Mouse (Mus musculus) cerebellum, postnatal 4 days (tissue): ENCODE measurements around the gene Smc1b.

Source experiments
- DNase-seq, 2 experiments: peaks; one replicate each; pipeline ENCODE4 v3.0.0; 2022; ENCODE audit warnings: low spot score in 2 of 2, mixed read lengths in 1 of 2

The Smc1b gene

DNA sequence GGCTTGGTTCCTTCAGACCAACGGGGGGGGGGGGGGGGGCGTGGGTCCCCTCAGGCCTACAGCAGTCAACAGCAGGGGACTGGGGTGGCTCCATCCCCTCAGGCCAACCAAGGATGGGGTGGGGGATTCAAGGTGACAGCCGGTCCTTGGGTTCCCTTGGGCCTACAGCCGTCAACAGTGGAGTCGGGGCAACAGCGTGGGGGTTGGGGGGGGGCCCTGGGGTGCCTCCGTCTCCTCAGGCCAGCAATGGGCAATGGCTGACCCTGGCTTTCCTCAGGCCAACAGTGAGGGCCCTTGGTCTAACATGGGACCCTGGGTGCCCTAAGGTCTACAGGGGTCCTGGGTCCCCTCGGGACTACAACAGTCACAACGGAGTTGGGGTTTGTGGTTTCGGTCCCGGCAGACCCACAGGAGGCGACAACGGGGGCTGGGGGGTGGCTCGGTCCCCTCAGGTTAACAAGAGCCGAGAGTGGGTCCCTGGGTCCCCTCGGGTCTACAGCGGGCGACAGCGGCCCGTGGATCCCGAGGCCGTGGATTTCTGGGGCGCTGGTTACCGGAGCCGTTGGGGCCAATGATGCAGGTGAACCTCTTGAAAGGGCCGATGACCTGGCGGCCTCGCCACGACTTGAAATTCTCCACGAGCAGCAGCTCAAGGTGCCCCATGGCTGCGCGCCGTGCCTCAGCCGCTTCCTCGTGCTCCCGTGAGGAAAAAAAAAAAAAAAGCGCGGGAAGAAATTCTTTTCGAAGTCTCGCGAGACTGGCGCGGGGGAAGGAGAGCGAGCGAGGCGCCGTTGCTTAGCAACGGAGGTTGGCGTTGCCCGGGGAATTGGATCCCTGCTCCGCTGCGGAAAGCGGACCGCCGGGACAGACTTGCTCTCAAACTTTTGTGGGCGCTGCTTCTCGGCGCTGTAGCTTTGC, at the start of gene Smc1b, which contains the start of gene Ribc2:
Gene Smc1b (minus strand): TSS at position 690 of the 918 bp plus-strand sequence.
Gene Ribc2 (plus strand): TSS at position 804 of the 918 bp plus-strand sequence.
- peak; percentile 37 to 76 for DNase-seq

DNA sequence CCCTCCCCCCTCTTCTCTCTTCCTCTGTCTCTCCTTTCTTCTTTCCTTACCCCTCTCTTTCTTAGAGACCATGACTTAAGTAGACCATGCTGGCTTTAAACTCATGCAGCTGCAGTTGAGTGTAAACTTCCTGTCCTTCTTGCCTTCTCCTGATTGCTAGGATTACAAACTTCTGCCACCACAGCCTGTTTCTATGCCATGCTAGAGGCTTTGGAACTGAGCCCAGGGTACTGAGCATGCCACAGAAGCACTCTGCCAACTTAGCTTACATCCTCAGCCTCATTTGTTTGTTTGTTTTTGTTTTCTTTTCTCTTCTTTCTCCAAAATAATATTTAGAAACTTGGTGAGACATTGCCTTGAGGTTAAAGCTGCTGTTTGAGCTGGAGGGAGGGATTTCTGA, 48.6 kb upstream of the Smc1b start:
- DNase-seq, result no peak

DNA sequence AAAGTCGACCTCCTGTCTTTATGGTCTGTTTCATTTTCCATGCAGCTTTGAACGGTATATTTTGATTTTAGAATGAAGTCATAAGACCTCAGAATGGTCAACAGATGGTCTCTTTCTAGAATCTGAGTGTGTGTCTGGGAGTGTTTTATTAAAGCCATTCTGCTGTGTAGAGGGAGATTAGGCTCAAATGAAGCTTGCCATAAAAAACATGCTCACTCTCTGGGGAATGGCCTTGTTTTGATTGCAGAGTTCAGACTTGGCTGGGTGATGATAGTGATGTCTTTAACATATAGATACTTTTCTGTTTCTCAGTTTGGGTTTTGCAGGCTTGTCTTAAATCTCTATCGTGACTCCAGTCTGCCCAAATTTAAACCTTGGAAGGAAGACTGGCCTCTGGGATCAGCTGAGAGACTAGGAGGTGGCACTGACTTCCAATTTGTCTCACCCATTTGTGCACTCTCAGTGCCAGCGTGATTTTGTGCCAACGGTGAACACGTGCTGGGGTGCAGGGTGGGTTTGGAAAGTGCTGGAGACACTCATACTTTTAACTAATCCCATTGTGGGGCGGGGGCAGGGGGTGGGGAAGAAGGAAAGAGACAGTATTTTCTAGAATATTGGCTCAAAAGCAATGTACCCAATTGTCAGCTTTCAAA, 47.9 kb upstream of the Smc1b start:
- DNase-seq, result peak in 1 of 2 experiments; percentile 16

DNA sequence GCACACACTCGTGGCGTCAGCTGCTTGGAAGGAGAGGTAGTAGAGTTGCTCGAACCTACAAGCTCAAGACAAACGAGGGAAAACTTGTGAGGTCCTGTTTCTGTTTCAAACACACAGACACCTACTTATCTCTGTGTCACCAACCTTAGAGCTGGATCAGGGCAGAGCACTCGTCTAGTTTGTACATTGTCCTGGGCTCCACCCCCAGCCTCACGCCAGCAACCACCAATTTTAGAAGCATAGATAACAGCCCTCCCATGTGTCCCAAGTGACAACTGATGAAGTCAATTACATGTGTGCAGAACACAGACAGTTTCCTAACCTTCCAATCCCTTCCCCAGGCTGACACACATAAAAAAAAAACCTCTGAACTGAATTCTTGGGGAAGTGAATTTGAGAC, 46.4 kb upstream of the Smc1b start:
- no peak for DNase-seq

DNA sequence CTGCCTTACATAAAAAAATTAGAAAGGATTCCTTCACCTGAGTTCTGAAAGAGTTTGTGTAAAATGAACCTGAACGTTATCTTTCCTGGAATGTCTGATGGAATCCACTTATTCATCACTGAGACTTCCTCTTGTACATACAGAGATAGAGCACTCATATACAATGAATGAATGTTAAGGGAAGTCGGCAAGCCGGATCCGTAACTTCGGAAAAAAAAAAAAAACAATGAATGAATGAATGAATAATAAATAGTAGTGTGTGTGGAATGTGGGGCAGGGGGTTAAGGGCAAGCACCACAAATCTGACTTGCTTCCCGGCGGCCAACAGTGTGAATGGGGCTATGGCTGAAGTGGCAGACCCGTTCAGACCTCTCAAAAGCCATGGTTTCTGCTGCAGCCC, 45.8 kb upstream of the Smc1b start:
- DNase-seq, result peak in 1 of 2 experiments; percentile 23

DNA sequence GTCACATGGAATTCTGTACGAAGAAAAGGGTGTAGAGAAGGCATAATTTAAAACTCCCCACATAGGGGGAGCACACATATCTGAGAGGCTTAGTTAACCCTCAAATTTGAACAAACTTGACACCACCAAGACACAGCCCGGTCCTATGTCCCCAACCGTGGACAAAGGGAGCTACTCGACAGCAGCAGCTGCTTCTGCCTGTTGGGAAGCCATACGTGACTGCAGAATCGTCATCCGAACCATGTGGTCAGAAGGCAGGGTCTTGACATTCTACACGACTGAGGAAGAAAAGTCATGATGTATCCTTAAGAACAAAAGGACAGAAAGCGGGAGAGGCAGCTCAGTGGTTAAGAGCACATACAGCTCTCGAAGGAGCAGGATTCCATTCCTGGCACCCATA, 42.3 kb upstream of the Smc1b start:
- no peak for DNase-seq

DNA sequence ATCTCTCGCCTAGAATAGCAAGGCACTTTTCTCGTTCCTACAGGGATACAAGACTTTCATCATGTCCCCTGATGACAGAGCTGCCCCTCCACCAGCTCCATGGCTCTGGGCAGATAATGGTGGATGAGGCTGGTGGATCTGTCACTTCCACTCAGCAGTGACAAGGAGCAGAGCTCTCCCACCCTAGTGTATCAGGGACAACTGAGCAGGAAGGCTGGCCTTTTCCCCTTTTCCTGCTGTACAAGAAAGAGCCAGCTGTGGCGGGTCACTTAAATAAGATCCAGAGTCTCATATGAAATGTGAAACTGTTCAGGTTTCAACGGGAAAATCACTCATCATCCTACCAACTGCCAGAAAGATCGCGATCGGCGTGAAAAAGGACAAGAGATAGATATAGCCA, 41.7 kb upstream of the Smc1b start:
- DNase-seq, result no peak

DNA sequence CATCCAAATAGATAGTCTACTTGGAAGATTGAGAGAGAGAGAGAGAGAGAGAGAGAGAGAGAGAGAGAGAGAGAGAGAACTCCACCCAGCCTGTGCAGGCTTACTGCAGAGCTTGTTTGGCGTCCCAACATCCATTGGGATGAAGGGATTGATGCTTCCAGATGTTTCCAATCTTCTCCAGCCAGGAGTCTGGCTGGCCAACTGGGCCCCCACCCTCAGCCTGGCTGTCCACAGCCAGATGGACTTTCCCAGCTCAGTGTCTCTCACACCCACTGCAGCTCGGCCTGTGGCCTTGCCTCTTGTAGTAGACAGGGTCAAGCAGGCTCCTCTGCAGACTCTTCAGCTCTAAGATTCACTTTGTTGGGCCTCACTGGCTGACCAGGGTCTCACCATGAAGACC, 40.3 kb upstream of the Smc1b start:
- no peak for DNase-seq

DNA sequence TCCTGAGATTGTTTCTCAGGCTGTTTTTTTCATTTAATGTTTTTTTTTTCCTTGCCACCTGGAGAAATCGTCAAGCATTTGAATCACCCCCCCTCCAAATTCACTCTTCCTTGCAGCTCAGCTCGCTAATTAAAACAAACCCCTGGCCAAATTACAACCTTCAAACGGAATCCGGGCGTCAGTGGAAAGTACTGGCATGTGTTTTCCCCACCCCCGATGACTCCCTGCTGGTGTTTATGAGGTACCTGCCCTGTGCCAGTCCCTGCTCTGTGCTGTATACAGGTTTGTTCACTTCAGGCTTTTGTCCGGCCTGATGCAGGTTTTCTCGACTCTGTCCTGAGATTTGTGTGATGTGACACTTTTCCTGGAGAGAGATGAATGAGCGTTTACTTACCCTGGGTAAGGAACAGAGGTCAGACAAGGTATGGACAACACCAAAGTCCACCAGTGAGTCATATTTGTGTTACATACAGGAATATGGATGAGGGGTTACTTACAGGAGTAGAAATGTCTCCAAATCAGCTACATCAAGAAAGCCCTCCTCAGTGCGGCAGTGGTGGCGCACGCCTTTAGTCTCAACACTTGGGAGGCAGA, 35.4 kb upstream of the Smc1b start:
- DNase-seq, result no peak

DNA sequence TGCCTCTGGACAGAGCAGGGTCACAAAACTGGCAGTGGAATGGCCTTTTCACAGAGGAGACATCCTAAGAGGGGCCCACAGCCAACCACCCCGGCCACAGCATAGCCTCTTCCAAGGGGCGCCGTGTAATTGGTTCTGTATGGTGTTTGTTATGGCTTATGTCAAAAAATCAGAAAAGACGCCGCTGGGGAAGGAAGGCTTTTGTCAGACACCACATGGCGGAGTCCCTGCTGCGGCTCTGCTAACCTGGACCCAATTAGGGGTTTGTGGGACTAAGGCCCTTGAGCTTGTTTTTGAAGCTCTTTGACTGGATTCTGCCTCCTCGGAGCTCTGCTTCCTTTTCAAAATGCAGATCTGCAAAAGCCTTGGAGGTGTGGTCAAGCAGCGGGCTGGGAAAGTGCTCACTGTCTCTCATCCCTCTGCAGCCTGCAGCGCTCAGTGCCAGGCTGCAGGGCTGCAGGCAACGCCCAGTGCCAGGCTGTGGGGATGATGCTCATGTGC, 34.7 kb upstream of the Smc1b start:
- DNase-seq, result no peak

DNA sequence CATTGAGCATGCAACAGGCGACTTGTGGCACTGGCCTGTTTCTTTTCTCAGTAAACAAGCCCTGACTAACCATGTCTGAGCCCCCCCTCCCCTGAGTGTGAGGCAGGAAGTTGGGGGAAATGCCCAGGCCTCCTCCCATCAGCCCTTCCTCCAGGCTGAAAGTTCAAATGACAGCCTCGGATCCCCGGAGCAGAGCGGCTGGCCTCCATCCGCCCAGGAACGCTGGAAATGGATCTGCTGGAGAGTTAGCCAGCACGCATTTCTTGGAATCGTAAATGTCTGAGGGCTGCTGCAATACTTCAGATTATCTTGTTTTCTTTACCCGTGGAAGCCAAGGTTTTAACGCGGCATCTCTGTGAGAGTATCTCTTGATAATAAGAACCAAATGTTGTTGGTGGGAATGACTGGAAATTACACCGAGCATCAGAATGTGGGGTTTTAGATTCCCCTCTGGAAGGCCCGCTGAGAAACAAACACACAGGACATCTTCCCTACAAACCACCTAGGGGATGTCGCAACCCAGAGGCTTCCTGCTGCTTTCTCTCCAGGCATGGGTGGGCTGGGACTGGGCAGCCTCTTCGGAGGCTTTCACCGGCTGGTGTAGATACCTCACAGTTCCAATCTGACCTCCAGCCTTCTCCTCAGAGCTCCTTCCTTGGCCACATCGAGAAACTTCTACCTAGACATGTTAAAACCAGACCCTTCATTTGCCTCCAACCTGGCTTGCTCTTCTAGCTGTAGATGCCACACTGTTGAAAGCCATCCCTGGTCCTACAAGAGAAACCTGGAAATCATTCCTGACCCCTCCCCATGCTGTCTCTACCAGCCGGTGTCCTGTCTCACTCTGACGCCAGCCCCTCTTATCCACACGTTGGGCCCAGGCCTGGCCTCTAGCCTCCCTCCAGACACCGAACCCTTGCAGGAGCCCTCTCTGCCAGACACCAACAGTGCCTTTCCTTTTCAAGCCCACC, 31.2 kb upstream of the Smc1b start:
- no peak for DNase-seq

DNA sequence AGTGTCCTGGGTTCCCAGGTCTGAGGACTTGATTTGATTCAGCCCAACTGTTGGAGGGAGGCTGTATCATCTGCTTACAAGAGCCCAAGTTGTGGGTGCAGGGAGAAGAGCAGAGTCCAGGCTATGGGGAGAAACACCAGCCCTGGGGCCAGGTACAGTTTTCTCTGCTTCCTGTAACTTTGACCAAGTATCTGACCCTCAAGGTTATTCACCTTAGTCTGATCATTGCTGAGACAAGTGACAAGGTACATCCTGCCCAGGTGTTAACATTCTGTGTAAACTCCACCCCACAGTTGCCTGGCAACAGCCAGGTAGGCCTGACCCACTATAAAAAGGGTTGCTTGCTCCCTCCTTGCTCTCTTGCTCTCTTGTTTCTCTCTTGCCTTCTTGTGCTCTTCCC, 29.7 kb upstream of the Smc1b start:
- no peak for DNase-seq

DNA sequence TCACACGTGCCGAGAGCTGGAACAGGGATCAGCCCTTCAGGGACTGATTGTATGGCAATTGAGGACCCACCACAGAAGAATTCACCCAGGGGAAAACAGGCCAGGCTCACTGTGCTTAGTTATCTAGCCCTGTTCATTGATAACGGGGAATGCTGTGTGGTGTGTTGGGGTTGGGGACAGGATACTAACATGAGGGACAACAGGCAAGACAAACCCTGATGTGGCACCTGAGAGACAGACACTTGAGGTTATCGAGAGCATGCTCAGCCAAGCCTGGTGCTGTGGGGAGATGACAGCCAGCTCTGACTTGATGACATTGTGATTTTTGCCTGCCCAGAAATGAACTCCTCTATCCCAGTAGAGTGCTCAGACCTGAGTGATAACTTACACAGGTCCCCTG, 24.4 kb upstream of the Smc1b start:
- no peak for DNase-seq

DNA sequence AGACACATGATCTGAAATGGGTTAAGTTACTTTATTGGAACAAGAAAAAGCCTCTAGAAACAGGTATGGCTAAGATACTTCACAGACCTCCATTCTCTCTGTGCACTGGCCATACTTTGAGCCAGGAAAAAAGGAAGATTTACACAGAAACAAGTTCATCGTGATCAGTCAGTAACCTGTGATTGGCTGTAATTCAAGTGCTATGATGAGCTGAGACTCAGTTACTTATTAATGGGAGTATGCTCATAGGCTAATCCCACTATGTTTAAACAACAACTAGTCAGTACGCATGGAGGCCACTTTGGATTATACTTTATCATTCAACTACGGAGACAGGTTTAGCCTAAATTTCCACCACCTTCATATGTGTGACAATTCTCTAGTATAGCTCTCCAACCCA, 22.3 kb upstream of the Smc1b start:
- no peak for DNase-seq

DNA sequence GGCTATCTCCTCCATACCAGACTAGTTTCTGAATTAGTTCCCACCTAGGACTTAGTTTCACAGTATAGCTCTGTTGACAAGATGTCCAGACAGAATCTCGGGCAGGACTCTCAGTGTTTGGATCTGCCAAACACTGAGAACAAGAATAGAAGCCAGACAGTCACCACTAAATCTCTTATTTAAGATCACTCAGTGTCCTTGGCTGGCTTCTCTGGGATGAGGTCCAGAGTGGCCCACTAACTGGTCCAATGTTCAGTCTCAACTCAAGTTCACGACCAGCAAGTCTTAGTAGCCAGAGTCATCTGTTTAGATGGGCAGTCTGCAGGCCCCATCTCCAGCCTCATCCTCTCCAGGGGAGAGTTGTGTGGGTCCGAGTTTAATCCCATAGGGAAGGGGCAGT, 20.8 kb upstream of the Smc1b start:
- no peak for DNase-seq

DNA sequence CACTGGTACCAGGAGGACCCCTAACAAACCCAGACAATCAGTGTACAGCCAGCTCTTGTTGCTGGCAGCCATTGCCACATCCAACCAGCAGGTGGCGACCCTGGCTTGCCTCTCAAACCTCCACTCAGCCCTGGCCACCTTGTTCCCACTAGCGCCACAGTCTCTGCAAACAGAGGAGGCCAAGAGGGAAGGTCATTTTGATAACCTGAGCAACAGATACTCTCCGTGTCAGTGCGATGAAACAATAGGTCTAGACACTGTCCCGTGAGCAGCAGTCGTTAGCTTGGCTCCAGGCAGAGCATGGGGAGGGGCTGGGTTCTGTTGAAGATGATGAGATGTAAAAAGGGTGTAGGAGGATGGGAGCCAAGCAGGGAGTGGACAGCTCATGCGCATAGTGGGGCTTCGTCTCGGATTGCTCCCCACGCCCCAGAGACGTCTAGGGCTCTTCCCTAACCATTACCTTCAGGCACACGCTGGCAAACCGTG, 19.7 kb upstream of the Smc1b start:
- peak; percentile 71 to 86 for DNase-seq

DNA sequence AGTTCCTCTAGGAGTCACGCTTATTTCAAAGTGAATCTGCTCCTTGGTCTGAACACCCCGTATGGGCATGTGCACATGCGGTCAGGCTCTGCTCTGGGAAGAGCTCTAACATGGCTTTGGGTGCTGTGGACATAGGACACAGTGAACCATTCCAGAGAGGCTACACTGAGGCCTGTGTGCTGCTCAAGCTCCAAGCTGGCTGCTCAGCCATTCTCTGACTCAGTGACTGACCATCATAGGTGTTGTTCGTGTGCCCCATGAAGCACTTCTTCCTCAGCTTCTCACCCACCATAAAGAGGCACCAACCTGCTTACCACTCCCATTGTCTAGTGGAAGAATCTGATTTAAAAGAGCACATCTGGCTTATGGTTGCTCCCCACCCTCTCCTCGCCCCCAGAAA, 12.5 kb upstream of the Smc1b start:
- DNase-seq, result no peak

DNA sequence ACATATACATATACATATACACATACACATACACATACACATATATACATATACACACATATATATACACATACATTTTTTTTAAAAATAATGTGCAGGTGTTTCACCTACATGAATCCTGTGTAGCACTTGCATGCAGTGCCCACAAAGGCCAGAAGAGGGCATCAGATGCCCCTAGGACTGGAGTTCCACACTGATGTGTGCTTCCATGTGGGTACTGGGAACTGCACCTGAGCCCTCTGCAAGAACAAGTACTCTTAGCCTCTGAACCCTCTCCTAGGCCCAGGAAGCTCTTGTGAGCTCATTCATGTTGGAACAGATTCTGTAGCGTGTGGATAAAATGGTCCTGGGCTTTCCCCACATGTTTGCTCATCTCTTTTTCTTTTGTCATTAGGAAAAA, 12.0 kb upstream of the Smc1b start:
- DNase-seq, result no peak

DNA sequence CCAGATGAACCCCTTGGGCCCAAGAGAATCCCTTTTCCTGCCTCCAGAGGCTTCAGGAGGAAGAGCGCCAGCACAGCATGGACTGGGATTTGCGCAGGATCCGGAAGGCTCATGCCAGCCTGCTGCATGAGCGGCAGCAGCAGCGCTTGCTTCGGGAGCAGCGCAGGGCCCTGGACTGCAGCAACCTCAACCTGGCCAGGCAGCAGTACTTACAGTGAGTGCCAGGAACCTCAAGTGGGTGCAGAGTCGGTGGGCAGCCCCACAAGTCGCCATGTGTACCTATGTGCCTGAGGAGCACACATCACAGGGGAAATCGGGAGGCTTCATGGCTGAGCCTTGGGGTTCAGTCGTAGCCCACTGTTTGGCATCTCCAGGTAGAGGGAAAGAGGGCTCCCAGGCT, 11.4 kb upstream of the Smc1b start:
- no peak for DNase-seq

DNA sequence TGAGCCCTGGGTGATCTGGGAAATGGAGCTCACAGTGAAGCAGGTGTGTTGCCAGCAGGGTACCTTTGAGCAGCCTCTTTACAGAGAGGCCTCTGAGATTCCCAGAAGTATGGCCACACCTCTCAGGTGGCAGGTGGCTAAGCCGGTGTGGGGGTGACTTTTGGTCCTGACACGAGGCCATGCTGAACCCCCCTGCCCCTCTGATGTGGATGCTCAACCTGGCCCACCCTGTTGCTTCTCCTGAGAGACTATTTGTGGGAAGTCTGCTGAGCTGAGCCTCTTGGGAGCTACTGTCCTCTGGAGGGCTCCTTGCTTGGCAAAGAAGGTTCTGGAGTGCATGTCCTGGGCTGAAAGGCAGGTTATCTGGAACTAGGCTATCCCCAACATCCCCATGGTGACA, 10.7 kb upstream of the Smc1b start:
- no peak for DNase-seq

DNA sequence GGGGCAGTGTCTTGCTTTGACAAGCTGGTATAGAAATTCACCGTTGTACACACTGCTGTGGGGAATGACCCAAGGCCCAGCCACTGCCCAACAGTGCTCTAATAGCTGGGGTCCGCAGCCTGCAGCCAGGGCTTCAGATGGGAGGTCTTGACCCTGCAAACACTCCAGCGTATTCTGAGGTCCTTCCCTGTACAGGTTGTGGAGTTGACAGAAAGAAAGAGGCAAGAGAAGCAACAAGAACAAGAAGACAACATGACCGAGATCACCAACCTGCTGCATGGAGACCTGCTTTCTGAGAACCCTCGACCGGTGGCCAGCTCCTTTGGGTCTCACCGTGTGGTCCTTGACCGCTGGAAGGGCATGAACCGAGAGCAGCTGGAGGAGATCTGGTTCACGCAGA, 9.5 kb upstream of the Smc1b start:
- no peak for DNase-seq
